Mouse (Mus musculus) kidney, embryonic 15.5 days (tissue): ENCODE results near the gene Paqr3. TPM values are rescaled to one million over a fixed set of nuclear protein-coding genes. Genes with fewer than 3 reads are reported as not detected.

Experiments used
- ATAC-seq: fragments of 200-750 bp; cut with Nextera tagmentation; replicated peaks from 2 replicates; pipeline ENCODE4 v1.8.0; 2017; ENCODE audit warnings: moderate TSS enrichment; ENCODE audit not compliant: low FRiP score
- H3K27ac ChIP-seq: fragments of 300-500 bp; sonication (generic); 2 replicates; pipeline ENCODE4 v1.5.1; 2015; ENCODE audit warnings: mild to moderate bottlenecking, inconsistent platforms
- H3K27me3 ChIP-seq: fragments of 300-500 bp; sonication (generic); 2 replicates; pipeline ENCODE4 v1.6.1; 2015; ENCODE audit warnings: inconsistent platforms
- H3K36me3 ChIP-seq: fragments of 300-500 bp; sonication (generic); 2 replicates; pipeline ENCODE4 v1.6.1; 2015; ENCODE audit warnings: inconsistent platforms
- H3K4me1 ChIP-seq: fragments of 300-500 bp; sonication (generic); 2 replicates; pipeline ENCODE4 v1.6.1; 2015; ENCODE audit warnings: inconsistent platforms
- H3K4me2 ChIP-seq: fragments of 300-500 bp; sonication (generic); 2 replicates; pipeline ENCODE4 v1.6.1; 2015; ENCODE audit warnings: moderate library complexity, mild to moderate bottlenecking, inconsistent platforms
- H3K4me3 ChIP-seq: fragments of 300-500 bp; sonication (generic); replicated peaks from 2 replicates; pipeline ENCODE4 v1.5.1; 2015; ENCODE audit warnings: mild to moderate bottlenecking, inconsistent platforms
- H3K9ac ChIP-seq: fragments of 300-500 bp; sonication (generic); 2 replicates; pipeline ENCODE4 v1.6.1; 2015; ENCODE audit warnings: mild to moderate bottlenecking, inconsistent platforms
- H3K9me3 ChIP-seq: fragments of 300-500 bp; sonication (generic); replicated peaks from 2 replicates; pipeline ENCODE4 v1.6.1; 2016; ENCODE audit warnings: inconsistent platforms
- WGBS: fragments of 180-500 bp; shearing (Covaris S2); methylation state at CpG from one replicate; pipeline ENCODE4 v1.1.7; 2015; ENCODE audit warnings: mixed read lengths; 5-methylcytosine and 5-hydroxymethylcytosine counted together
- polyA plus RNA-seq: library from polyadenylated mRNA; unstranded; fragments of >200 nt; fragmentation: Nextera tagmentation; extraction: Ambion mirVana; gene quantifications from 2 replicates; pipeline ENCODE4 v1.2.1, GENCODE M21; 2015

Gene Paqr3
- polyA plus RNA-seq, 1 experiment from 2014 or later, result 3.8 TPM

DNA sequence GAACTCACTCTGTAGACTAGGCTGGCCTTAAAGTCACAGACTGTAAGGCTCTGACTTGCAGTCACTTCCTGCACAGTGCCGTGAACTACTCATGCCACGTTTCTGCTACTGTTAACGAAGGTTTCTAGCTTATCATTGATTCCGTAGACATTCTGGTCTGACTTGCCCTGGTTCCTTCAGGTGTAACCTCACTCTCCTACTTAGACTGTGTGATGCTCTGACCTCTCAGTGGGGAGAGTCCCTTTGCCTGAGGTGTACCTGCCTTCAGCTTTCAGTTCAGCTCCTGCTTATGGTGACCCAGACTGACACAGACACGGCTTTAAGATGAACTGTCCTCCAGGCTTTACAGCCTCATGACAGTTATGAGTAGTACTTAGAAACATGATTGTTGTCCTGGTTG is 57.2 kb downstream of the Paqr3 start:
- H3K4me2 ChIP-seq, result no peak overlapping the region
- WGBS, result 83% methylated on average over 5 of the region's 5 CpGs
- H3K36me3 ChIP-seq, result peaks cover 33% of the 10 kb centered on the region
- no peak overlapping the region for H3K9ac ChIP-seq
- H3K27ac ChIP-seq, result no peak overlapping the region
- H3K9me3 ChIP-seq, result no peaks in the 10 kb centered on the region
- H3K27me3 ChIP-seq, result no peaks in the 10 kb centered on the region
- H3K4me1 ChIP-seq, result 0 out of 2 replicates have a peak, but pooled peaks cover 4% of the 10 kb centered on the region
- H3K4me3 ChIP-seq, result no peak overlapping the region
- ATAC-seq, result no peak

DNA sequence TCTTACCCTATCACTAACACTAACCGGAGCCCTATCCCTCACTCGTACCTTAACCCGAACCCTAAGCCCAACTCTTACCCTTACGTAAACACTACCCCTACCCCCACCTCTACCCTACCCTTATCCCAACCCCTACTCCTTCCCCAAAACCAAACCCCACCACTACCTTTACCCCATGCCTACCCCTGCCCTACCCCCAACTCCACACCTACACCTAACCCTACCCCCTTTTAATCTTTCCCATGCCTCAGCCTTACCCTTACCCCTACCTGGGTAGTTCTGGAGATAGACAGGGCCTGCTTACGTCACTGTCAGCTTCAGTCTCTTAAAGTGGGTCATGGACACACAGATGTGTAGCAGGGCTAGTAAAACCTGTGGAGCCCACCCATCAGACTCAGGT is 62.5 kb downstream of the Paqr3 start:
- WGBS, result 95% methylated on average over 5 of the region's 5 CpGs
- Histone ChIP-seq H3K36me3 (peaks cover 22% of the 10 kb centered on the region), H3K27me3 (no peaks in the 10 kb centered on the region), H3K27ac (no peak overlapping the region), H3K9me3 (no peaks in the 10 kb centered on the region), H3K4me2 (no peak overlapping the region), H3K4me1 (no peaks in the 10 kb centered on the region), H3K4me3 (no peak overlapping the region), H3K9ac (no peak overlapping the region)
- ATAC-seq, result no peak

DNA sequence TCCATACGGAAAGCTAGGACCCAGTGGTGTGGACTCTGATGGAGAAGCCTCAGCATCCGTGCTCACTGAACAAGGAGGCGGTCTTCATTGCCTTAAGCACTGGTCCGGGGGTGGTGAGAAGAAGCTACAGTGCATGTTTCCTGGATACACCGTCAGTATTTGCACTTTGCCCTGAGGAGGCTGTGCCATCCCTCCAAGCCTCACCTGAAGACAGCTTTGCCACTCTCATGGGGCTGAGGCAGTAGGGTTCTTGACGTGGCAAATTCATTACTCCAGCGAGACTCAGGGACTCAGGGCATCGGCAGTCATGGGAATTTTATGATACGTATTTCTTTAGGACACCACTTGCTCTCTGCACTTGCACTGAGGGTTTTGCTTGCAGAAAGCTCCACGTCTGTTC is 64.7 kb downstream of the Paqr3 start:
- Histone ChIP-seq H3K9me3 (no peaks in the 10 kb centered on the region), H3K4me3 (no peak overlapping the region), H3K4me2 (no peak overlapping the region), H3K9ac (no peak overlapping the region), H3K4me1 (no peaks in the 10 kb centered on the region), H3K36me3 (peaks cover 13% of the 10 kb centered on the region; the same call in 1 of the 2 replicates), H3K27ac (no peak overlapping the region), H3K27me3 (no peaks in the 10 kb centered on the region)
- ATAC-seq, result no peak
- WGBS, result 82% methylated on average over 10 of the region's 10 CpGs

DNA sequence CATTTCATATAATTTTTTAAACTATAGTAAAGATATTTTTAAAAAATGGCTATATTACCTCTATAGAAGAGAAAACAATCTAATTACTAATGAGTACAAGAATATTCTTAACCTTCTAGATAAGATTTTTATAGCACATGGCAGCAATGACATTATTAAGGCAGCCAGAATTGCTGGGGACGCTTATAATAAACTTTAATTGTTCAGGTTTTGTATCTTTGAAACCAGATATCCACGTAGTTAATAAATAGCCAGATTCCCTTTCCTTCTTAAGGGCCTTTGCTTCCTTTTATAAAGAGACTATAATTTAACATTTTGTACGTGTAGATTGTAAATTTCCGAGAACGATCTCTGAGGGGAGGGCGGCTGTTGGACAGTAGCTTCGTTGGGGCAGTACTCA is 66.1 kb downstream of the Paqr3 start:
- Histone ChIP-seq H3K9me3 (no peaks in the 10 kb centered on the region), H3K4me3 (no peak overlapping the region), H3K4me2 (no peak overlapping the region), H3K9ac (no peak overlapping the region), H3K27ac (no peak overlapping the region), H3K4me1 (no peaks in the 10 kb centered on the region), H3K36me3 (peaks cover 13% of the 10 kb centered on the region; the same call in 1 of the 2 replicates), H3K27me3 (no peaks in the 10 kb centered on the region)
- WGBS, result 54% methylated on average over 7 of the region's 7 CpGs
- ATAC-seq, result no peak

Other genes with a start within 250 kb of the Paqr3 start
- gene Bmp2k, start 113.9 kb downstream of the Paqr3 start, polyA plus RNA-seq, result 10.1 and 10.2 TPM in 2 replicates